Mouse (Mus musculus) lung, embryonic 16.5 days (tissue): ENCODE data around the gene Sec61g. TPM values are rescaled to one million over a fixed set of nuclear protein-coding genes. Genes with fewer than 3 reads are reported as not detected.

Experiments
- polyA plus RNA-seq: library from polyadenylated mRNA; unstranded; fragments of >200 nt; fragmentation: Nextera tagmentation; extraction: Ambion mirVana; gene quantifications from 2 replicates; pipeline ENCODE4 v1.2.1, GENCODE M21; 2015

Gene Sec61g
- polyA plus RNA-seq, 1 experiment from 2014 or later = 37.5 TPM

Other genes starting within 250 kb of the Sec61g start
- gene Egfr, start 243.7 kb upstream of the Sec61g start, polyA plus RNA-seq = 5.4 and 6.2 TPM in 2 replicates